Mouse (Mus musculus) limb, embryonic 12.5 days (tissue): ENCODE measurements at regions not wholly inside any gene's neighbourhood (a gene's known extent, or its start where the extent isn't known, plus 50 kb on each side); places are given as distances from the start of the nearest gene placed in this dataset.

Experiments used
- ATAC-seq: fragments of 200-750 bp; cut with Nextera tagmentation; 2 replicates; pipeline ENCODE4 v1.8.0; 2017; ENCODE audit warnings: low read depth, moderate TSS enrichment; ENCODE audit not compliant: insufficient number of reproducible peaks, insufficient read depth, low FRiP score, low TSS enrichment
- H3K27ac ChIP-seq: fragments of 300-500 bp; sonication (generic); 2 replicates; pipeline ENCODE4 v1.5.1; 2016; ENCODE audit warnings: mild to moderate bottlenecking, moderate library complexity
- H3K27me3 ChIP-seq: fragments of 300-500 bp; sonication (generic); 2 replicates; pipeline ENCODE4 v1.6.1; 2016; ENCODE audit warnings: mild to moderate bottlenecking, moderate library complexity
- H3K36me3 ChIP-seq: fragments of 300-500 bp; sonication (generic); 2 replicates; pipeline ENCODE4 v1.6.1; 2016; ENCODE audit warnings: mild to moderate bottlenecking, moderate library complexity
- H3K4me1 ChIP-seq: fragments of 300-500 bp; sonication (generic); replicated peaks from 2 replicates; pipeline ENCODE4 v1.6.1; 2016
- H3K4me2 ChIP-seq: fragments of 300-500 bp; sonication (generic); 2 replicates; pipeline ENCODE4 v1.6.1; 2016; ENCODE audit warnings: mild to moderate bottlenecking, moderate library complexity
- H3K4me3 ChIP-seq: fragments of 300-500 bp; sonication (generic); replicated peaks from 2 replicates; pipeline ENCODE4 v1.5.1; 2016; ENCODE audit warnings: mild to moderate bottlenecking
- H3K9ac ChIP-seq: fragments of 300-500 bp; sonication (generic); replicated peaks from 2 replicates; pipeline ENCODE4 v1.6.1; 2016; ENCODE audit warnings: mild to moderate bottlenecking, moderate library complexity
- H3K9me3 ChIP-seq: fragments of 300-500 bp; sonication (generic); 2 replicates; pipeline ENCODE4 v1.6.1; 2016; ENCODE audit warnings: mild to moderate bottlenecking, moderate library complexity
- WGBS: fragments of 180-500 bp; shearing (Covaris S2); methylation state at CpG from one replicate; pipeline ENCODE4 v1.1.7; 2016; 5-methylcytosine and 5-hydroxymethylcytosine counted together

DNA sequence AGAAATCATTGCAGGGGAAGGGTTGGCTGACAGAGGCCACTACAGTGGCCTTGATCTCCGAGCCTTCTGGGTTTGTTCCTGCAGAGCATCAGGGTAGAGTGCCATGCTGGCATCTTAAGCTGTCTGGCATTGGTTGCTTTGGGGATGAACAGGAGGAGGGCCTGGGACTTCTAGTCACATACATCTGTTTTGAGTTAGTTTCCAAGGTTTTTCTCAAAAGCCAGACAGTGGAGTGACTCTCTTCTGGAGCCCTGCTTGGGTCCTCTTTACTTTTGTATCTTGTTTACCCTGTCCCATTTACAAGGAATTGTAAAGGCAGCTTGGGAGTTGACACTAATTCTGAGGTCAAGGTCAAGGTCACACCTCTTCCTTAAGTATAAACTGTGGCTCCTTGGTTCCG lies 239.0 kb upstream of the Id2 start:
- WGBS = 39% methylated on average over 2 of the region's 2 CpGs
- H3K27ac ChIP-seq = no peak overlapping the region

DNA sequence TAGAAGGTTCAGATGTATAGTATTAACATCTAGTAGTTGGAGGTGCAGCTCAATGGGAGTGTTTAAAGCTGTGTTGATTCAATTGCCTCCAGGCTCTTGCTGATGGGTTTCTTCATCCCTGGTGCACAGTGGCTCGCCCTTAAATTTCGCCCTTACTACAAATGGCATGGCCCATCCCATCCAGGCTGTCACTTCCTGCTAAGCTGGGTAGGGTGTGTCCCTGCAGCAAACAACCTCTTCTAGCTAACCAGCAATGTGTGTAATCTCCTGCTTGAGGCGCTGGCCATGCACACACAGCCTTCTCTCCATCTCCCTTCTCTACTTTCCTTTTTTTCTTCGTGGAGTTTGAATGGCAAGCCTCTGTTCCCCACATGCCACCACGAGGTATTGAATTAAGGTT lies 238.1 kb upstream of the Id2 start:
- no peaks in the 10 kb centered on the region for H3K27me3 ChIP-seq
- H3K4me1 ChIP-seq = 0 out of 2 replicates have a peak, but pooled peaks cover 7% of the 10 kb centered on the region
- H3K4me2 ChIP-seq = no peak overlapping the region
- no peaks in the 10 kb centered on the region for H3K9me3 ChIP-seq
- 80% methylated on average over 5 of the region's 5 CpGs for WGBS
- H3K9ac ChIP-seq = no peak overlapping the region
- no peak overlapping the region for H3K27ac ChIP-seq
- no peaks in the 10 kb centered on the region for H3K36me3 ChIP-seq
- no peak for ATAC-seq
- no peak overlapping the region for H3K4me3 ChIP-seq

More for the DNA sequence above, 239.0 kb upstream of the Id2 start:
- H3K4me2 ChIP-seq = no peak overlapping the region
- no peak overlapping the region for H3K9ac ChIP-seq
- no peak for ATAC-seq
- no peaks in the 10 kb centered on the region for H3K9me3 ChIP-seq
- H3K36me3 ChIP-seq = no peaks in the 10 kb centered on the region
- no peaks in the 10 kb centered on the region for H3K27me3 ChIP-seq
- 0 out of 2 replicates have a peak, but pooled peaks cover 7% of the 10 kb centered on the region for H3K4me1 ChIP-seq
- no peak overlapping the region for H3K4me3 ChIP-seq

DNA sequence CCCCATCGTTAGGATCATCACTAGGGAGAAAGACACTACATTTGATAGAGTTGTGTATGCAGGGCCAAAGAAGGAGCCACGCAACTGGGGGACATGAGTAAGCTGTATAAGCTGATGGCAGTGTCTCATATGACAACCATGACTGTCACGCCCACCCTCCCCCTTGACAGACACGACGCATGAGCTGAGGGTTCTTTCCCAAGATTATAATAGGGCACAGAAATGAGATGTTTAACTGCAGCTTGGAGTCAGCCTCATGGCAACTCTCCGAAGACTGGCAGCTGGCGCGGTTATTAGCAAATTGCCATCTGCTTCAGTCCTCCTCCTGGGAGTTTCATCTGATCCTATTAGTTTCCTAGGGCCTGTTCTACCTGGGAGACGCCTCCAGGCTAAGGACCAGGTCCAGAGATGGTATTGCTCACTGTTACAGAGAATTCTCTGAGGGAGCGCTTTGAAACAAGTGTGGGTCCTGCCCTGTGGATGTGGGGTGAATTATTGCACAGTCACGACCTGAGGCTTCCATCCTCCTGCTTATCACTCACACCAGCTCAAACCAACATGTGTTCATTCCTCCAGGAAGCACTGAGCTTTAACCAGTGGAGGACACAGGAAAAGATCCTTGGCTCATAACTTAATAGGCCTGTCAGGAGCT lies 235.6 kb upstream of the Id2 start:
- H3K27ac ChIP-seq = no peak overlapping the region
- H3K36me3 ChIP-seq = no peaks in the 10 kb centered on the region
- WGBS = 88% methylated on average over 11 of the region's 11 CpGs
- H3K9me3 ChIP-seq = no peaks in the 10 kb centered on the region
- H3K27me3 ChIP-seq = no peaks in the 10 kb centered on the region
- no peak overlapping the region for H3K4me3 ChIP-seq
- 0 out of 2 replicates have a peak, but pooled peaks cover 7% of the 10 kb centered on the region for H3K4me1 ChIP-seq
- no peak for ATAC-seq
- no peak overlapping the region for H3K4me2 ChIP-seq
- no peak overlapping the region for H3K9ac ChIP-seq

DNA sequence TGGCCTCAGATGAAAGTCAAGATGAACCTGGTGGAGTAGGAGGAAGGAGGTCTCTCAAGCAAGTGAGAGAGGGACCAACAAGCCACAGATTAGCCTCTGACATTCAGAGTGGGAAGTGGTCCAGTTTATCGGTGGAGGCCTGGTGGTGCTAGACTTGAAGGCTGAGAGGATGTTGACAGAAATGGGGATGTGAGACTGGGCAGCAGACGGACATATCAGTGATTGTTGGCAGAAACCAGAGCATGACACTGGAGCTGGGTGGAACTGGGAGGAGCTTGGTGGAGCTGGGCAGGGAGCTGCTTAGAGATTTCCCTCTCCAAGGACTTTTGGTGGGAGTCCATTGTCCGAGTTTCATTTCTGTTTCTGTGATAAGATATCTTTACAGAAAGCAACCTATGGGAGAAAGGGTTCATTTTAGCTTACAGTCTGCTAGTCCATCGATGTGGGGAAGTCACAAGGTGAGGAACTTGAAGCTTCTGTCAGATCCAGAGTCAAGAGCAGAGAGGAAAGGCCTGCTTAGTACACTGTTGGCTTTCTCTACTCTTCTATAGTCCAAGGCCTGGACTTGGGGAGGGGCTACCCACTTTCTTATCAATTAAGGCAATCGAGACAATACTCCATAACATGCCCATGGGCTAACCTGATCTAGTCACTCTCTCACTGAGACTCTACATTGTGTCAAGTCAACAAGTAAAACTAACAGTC lies 233.2 kb upstream of the Id2 start:
- no peaks in the 10 kb centered on the region for H3K4me1 ChIP-seq
- H3K4me2 ChIP-seq = no peak overlapping the region
- no peak overlapping the region for H3K27ac ChIP-seq
- no peaks in the 10 kb centered on the region for H3K9me3 ChIP-seq
- 82% methylated on average over 5 of the region's 5 CpGs for WGBS
- no peak overlapping the region for H3K9ac ChIP-seq
- no peak overlapping the region for H3K4me3 ChIP-seq
- no peak for ATAC-seq
- no peaks in the 10 kb centered on the region for H3K27me3 ChIP-seq
- no peaks in the 10 kb centered on the region for H3K36me3 ChIP-seq

DNA sequence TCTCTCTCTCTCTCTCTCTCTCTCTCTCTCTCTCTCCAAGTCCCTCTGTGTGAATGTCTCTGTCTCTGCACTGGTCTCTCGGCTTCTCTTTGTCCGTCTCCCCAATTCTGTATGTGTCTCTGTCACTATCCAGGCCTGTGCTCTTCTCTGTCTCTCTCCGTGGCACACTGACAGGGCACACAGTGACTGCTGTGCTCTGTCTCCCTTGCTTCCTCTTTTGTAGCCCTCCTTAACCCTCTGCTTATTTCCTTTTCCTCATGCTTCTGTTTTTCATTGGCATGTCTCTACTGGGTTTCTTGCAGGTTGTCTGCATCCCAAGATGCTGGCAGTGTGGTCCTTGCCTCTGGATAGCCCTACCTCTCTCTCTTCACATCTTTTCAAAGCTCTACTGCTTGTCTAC lies 229.0 kb upstream of the Id2 start:
- no peaks in the 10 kb centered on the region for H3K9me3 ChIP-seq
- H3K27me3 ChIP-seq = no peaks in the 10 kb centered on the region
- H3K4me1 ChIP-seq = no peaks in the 10 kb centered on the region
- WGBS = 81% methylated on average over 3 of the region's 3 CpGs
- H3K4me2 ChIP-seq = no peak overlapping the region
- H3K9ac ChIP-seq = no peak overlapping the region
- no peaks in the 10 kb centered on the region for H3K36me3 ChIP-seq
- H3K27ac ChIP-seq = no peak overlapping the region
- no peak overlapping the region for H3K4me3 ChIP-seq
- no peak for ATAC-seq

DNA sequence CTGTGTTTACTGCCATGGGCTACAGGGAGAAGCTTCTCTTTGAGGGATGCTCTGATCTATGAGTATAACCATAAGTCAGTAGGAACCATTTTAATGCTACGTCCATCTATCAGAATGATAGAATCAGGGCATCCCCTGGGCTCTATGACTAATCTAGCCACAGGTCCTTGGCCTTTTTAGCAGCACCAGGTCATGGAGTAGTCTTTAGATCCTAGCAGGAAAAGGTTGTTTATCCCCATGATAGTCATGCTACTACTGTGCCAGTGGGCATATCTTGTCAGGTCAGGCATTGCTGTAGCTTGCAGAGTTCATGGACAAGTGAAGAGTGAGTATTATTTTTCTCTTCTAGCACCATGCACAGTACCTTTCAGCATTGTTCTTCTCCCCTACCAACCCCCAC lies 226.2 kb upstream of the Id2 start:
- Histone ChIP-seq H3K36me3 (no peaks in the 10 kb centered on the region), H3K4me3 (no peak overlapping the region), H3K4me1 (no peaks in the 10 kb centered on the region), H3K9ac (no peak overlapping the region), H3K27ac (no peak overlapping the region), H3K9me3 (no peaks in the 10 kb centered on the region), H3K27me3 (no peaks in the 10 kb centered on the region), H3K4me2 (no peak overlapping the region)
- no peak for ATAC-seq
- WGBS = 88% methylated on average over 1 of the region's 1 CpGs

DNA sequence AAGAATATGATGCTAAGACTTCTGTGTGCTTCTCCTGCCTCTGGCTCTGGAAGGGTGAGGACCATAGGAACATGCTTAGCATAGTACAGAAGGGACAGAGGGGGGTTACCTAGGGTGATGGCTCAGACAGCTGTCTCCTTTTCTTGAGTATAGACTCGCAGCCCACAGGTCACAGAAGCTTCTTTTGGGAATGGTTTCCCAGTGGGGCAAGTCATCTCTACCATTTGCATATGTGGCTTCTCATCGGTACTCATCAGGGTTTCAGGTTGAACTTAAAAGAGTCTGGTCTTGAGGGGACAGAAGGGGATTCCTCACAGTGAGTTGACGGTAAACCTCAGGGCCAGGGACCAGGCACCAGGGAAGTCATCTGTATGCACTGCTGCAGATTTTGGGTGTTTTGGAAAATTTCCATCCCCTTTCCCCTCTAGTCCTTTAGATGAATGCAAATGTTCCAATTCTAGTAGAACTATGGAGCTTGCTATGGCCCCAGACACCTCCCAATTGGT lies 223.4 kb upstream of the Id2 start:
- no peak for ATAC-seq
- Histone ChIP-seq H3K9ac (no peak overlapping the region), H3K36me3 (no peaks in the 10 kb centered on the region), H3K27me3 (no peaks in the 10 kb centered on the region), H3K9me3 (no peaks in the 10 kb centered on the region), H3K4me2 (no peak overlapping the region), H3K4me1 (peaks cover 6% of the 10 kb centered on the region; the same call in 1 of the 2 replicates), H3K4me3 (no peak overlapping the region), H3K27ac (no peak overlapping the region)
- 91% methylated on average over 3 of the region's 3 CpGs for WGBS

DNA sequence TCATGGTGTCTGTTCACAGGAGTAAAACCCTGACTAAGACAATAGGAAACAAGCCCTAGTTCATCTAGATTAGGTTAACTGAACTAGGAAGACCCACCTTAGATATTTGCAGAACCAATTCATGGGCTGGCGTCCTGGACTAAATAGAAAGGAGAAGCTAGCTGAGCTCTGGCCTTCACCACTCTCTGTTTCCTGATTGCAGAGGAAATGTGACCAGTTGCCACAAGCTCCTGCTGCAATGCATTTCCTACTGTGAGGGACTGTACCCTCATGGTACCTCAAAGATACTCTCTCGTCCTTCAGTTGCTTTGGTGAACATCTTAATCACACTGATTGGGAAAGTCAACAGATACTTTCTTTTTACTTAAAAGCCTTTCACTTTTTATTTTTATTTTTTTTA lies 222.9 kb upstream of the Id2 start:
- Histone ChIP-seq H3K27ac (no peak overlapping the region), H3K4me2 (no peak overlapping the region), H3K36me3 (no peaks in the 10 kb centered on the region), H3K9ac (no peak overlapping the region), H3K27me3 (no peaks in the 10 kb centered on the region), H3K4me1 (peaks cover 6% of the 10 kb centered on the region; the same call in 1 of the 2 replicates), H3K4me3 (no peak overlapping the region), H3K9me3 (no peaks in the 10 kb centered on the region)
- WGBS = 91% methylated on average over 2 of the region's 2 CpGs
- ATAC-seq = no peak

DNA sequence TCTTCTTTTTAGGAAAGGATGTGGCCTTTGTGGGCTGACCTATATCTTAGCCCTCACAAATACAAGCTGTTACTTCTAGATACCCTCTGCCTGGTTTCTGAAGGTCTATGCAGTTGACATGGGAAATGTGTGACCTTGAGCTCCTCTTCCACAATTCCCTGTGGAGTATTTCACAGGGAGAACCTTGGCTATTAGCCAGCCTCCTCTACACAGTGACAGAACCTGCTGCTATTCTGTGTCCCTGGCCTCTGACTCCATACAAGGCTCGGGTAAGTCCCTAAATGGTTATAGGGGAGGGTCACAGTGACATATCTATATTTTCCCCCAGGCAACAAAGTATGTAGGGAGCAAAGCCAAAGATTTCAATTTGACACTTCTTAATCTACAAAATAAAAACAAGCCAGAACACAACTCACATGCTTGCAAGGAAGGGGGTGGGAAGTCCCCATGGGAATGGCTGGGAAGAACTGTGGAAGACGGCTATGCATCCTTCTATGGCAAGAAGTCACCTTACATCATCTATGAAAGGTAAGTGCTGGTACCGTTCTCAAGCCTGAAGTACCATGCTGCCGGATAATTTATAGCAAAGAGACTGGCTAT lies 221.2 kb upstream of the Id2 start:
- Histone ChIP-seq H3K4me2 (no peak overlapping the region), H3K36me3 (no peaks in the 10 kb centered on the region), H3K9ac (no peak overlapping the region), H3K27ac (no peak overlapping the region), H3K4me1 (peaks cover 6% of the 10 kb centered on the region; the same call in 1 of the 2 replicates), H3K27me3 (no peaks in the 10 kb centered on the region), H3K9me3 (no peaks in the 10 kb centered on the region), H3K4me3 (no peak overlapping the region)
- WGBS = 79% methylated on average over 4 of the region's 4 CpGs
- ATAC-seq = no peak

DNA sequence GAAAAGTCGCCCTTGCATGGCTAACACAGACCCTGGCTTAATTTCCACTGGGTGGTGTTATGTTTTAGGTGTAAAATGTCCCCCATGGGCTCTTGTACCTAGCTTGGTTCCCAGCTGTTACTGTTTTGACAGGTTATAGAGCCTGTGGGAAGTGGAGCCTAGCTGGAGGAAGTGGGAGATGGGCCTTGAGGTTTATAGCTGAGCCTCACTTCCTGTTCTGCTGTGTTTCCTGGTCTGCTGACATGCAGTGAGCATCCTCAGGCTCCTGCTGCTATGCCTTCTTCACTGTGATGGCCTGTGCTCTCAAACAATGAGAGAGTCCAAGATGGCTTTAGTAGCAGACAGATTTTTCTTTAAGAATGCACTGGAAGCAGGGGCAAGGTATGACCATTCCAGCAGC lies 219.0 kb upstream of the Id2 start:
- ATAC-seq = no peak
- Histone ChIP-seq H3K4me3 (no peak overlapping the region), H3K27me3 (no peaks in the 10 kb centered on the region), H3K9me3 (no peaks in the 10 kb centered on the region), H3K9ac (no peak overlapping the region), H3K36me3 (no peaks in the 10 kb centered on the region), H3K4me1 (peaks cover 6% of the 10 kb centered on the region; the same call in 1 of the 2 replicates), H3K27ac (no peak overlapping the region), H3K4me2 (no peak overlapping the region)
- 48% methylated on average over 1 of the region's 1 CpGs for WGBS

DNA sequence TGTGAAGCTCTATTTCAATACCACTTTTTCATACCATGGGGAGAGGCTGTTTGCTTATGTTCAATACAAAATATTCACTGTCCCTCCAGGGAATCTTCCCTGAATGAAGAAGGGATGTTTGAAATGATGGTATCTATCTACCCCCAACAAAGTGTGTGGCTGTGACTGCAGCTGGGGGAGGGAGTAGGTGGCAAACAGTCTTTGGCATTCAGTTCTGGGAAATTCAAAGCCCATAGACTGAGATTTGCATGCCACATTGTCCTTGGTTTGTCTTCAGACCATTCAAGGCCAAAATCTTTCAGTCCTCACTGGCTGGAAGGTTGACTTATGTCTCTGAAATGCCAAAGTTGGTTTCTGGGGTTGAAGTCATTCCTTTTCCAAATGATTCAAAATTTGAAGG lies 216.3 kb upstream of the Id2 start:
- Histone ChIP-seq H3K27me3 (no peaks in the 10 kb centered on the region), H3K27ac (no peak overlapping the region), H3K9me3 (no peaks in the 10 kb centered on the region), H3K4me3 (no peak overlapping the region), H3K4me1 (peaks cover 14% of the 10 kb centered on the region), H3K36me3 (no peaks in the 10 kb centered on the region), H3K4me2 (no peak overlapping the region), H3K9ac (no peak overlapping the region)
- no peak for ATAC-seq
